Mouse (Mus musculus) C2C12 (cell line): Measurements from ENCODE around the gene Zfp105.

ENCODE experiments used
- CTCF ChIP-seq: IDR thresholded peaks from one replicate; pipeline ENCODE4 v1.5.1; 2011; ENCODE audit not compliant: control insufficient read depth, insufficient read depth, insufficient read length
- FOSL1 ChIP-seq: IDR thresholded peaks from one replicate; pipeline ENCODE4 v1.8.0; 2011; ENCODE audit warnings: mild to moderate bottlenecking, low read length; ENCODE audit not compliant: poor library complexity, insufficient read depth, severe bottlenecking
- USF1 ChIP-seq: IDR thresholded peaks from one replicate; pipeline ENCODE4 v1.6.1; 2011; ENCODE audit warnings: low read depth, mild to moderate bottlenecking, control low read depth, moderate library complexity

DNA sequence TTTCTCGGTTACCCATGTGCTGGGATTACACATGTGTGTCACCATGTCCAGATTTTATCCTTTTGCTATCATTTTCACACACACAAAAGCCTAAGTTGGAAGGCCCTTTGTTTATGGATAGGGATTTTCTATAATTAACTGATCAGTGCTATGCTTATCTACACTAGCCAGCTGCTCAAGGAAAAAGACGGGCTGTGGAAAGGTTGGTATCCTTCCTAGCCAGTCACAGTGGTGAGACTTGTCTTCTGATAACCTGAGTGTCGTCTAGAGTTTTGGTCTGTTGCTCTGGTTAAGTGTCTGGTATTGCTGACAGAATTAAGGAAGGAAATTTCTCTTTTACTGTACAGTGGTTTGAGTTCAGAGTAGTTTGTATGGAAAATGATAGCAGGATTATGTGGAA lies 6.0 kb downstream of the Zfp105 start:
- TF ChIP-seq USF1 (no peak), CTCF (no peak), FOSL1 (no peak)
